2 mouse cellular contexts compared by ENCODE assay signal in genomic region chr7:28435660-28436259, GRCm38 (mm10).
TF ChIP-seq lines count a peak whose summit lies in the region.

No protein-coding gene starts in this region.

TF ChIP-seq in CH12.LX, 34 proteins besides CTCF, POLR2A, EP300 and RAD21:
- 0 out of 2 replicates have a peak, but pooled peaks have one; percentile 6 for TF ChIP-seq UBTF (IDR thresholded peaks at IDR 0.05; ENCODE audit: low read depth, low read length)
- no peak for TF ChIP-seq TCF12 (IDR thresholded peaks at IDR 0.05; ENCODE audit: low read depth, low read length)

TF ChIP-seq in myocyte, 11 proteins besides CTCF, POLR2A, EP300 and RAD21:
- TF ChIP-seq MYOD1 (IDR thresholded peaks at IDR 0.05; ENCODE audit: control insufficient read depth in 1 of 3, insufficient read length in 2 of 3, low read depth in 2 of 3) (no peak), CEBPB (IDR thresholded peaks at IDR 0.05; ENCODE audit: insufficient read depth, poor library complexity, severe bottlenecking) (no peak), TCF3 (IDR thresholded peaks at IDR 0.05; ENCODE audit: insufficient read length, low read depth) (no peak), POLR2AphosphoS2 (IDR thresholded peaks at IDR 0.05; ENCODE audit: insufficient read length, low read depth) (no peak), USF1 (IDR thresholded peaks at IDR 0.05; ENCODE audit: low read depth) (no peak), MYOG (IDR thresholded peaks at IDR 0.05; ENCODE audit: control insufficient read depth in 1 of 3, insufficient read depth in 1 of 3, insufficient read length in 2 of 3, low read depth in 2 of 3) (no peak), REST (IDR thresholded peaks at IDR 0.05; ENCODE audit: insufficient read depth, insufficient read length) (no peak), TCF12 (IDR thresholded peaks at IDR 0.05; ENCODE audit: insufficient read depth, poor library complexity, severe bottlenecking) (no peak), MAX (IDR thresholded peaks at IDR 0.05; ENCODE audit: low read depth) (no peak), SRF (IDR thresholded peaks at IDR 0.05; ENCODE audit: control insufficient read depth, insufficient read length, low read depth) (no peak), E2F4 (IDR thresholded peaks at IDR 0.05; ENCODE audit: insufficient read depth) (no peak)
TF ChIP-seq in myocyte: peak in this region for 0.
